Mouse (Mus musculus) kidney, postnatal 14 days (tissue): Measurements from ENCODE around the gene Syt7.

ENCODE experiments used
- DNase-seq: peaks from one replicate; pipeline ENCODE4 v3.0.0; 2022; ENCODE audit warnings: mixed read lengths

The Syt7 gene

GRCm38 (mm10) chr19:10389391-10390098 is 655 bp downstream of the Syt7 start:
- DNase-seq, result no peak

- no peak for DNase-seq
These were observed 1.3 kb downstream of the Syt7 start for GRCm38 (mm10) chr19:10390099-10390680.

GRCm38 (mm10) chr19:10391028-10391427 is 2.1 kb downstream of the Syt7 start:
- DNase-seq, result no peak

GRCm38 (mm10) chr19:10391995-10392394 is 3.1 kb downstream of the Syt7 start:
- peak; percentile 44 for DNase-seq

- no peak for DNase-seq
These were observed 4.6 kb downstream of the Syt7 start for GRCm38 (mm10) chr19:10393471-10393870.

- no peak for DNase-seq
These were observed 5.1 kb downstream of the Syt7 start for GRCm38 (mm10) chr19:10393874-10394500.

- DNase-seq, result no peak
These were observed 6.3 kb downstream of the Syt7 start for GRCm38 (mm10) chr19:10395174-10395573.

- no peak for DNase-seq
These were observed 8.1 kb downstream of the Syt7 start for GRCm38 (mm10) chr19:10396962-10397361.

- no peak for DNase-seq
These were observed 8.7 kb downstream of the Syt7 start for GRCm38 (mm10) chr19:10397479-10398153.

- DNase-seq, result no peak
These were observed 9.4 kb downstream of the Syt7 start for GRCm38 (mm10) chr19:10398296-10398695.

- peak; percentile 81 for DNase-seq
These were observed 14.0 kb downstream of the Syt7 start for GRCm38 (mm10) chr19:10402771-10403494.

- DNase-seq, result no peak
These were observed 14.9 kb downstream of the Syt7 start for GRCm38 (mm10) chr19:10403593-10404380.

- DNase-seq, result no peak
These were observed 15.5 kb downstream of the Syt7 start for GRCm38 (mm10) chr19:10404424-10404823.

- no peak for DNase-seq
These were observed 16.0 kb downstream of the Syt7 start for GRCm38 (mm10) chr19:10404911-10405310.

GRCm38 (mm10) chr19:10413701-10414242 is 24.9 kb downstream of the Syt7 start:
- peak; percentile 36 for DNase-seq

GRCm38 (mm10) chr19:10415508-10415907 is 26.6 kb downstream of the Syt7 start:
- no peak for DNase-seq

- peak; percentile 22 for DNase-seq
These were observed 28.0 kb downstream of the Syt7 start for GRCm38 (mm10) chr19:10416889-10417288.

- DNase-seq, result peak; percentile 38
These were observed 28.5 kb downstream of the Syt7 start for GRCm38 (mm10) chr19:10417436-10417835.

GRCm38 (mm10) chr19:10421986-10422976 is 33.4 kb downstream of the Syt7 start:
- DNase-seq, result no peak

- DNase-seq, result peak; percentile 60
These were observed 35.9 kb downstream of the Syt7 start for GRCm38 (mm10) chr19:10424751-10425150.
